Mouse (Mus musculus): ENCODE data around the gene Lyzl4. TPM values are rescaled to one million over a fixed set of nuclear protein-coding genes. Genes with fewer than 3 reads are reported as not detected.
"Not testable (repeated sequence)": the region's sequence is repeated elsewhere in the genome, so short reads cannot be mapped to it uniquely, and the experiment has no call there.

Lyzl4 gene
- polyA plus RNA-seq, 1 experiment = 1.6 TPM

- H3K4me3 ChIP-seq (ENCODE audit: insufficient read depth, low read length) = no peak overlapping the region
- peaks cover 4% of the 10 kb centered on the region for H3K4me1 ChIP-seq (ENCODE audit: control insufficient read depth, insufficient read depth, low read length)
- TF ChIP-seq POLR2A (IDR thresholded peaks at IDR 0.05; ENCODE audit: extremely low read depth, insufficient read depth, low read length) (no peak), CTCF (IDR thresholded peaks at IDR 0.05; ENCODE audit: extremely low read depth, insufficient read depth, low read length) (no peak)
- H3K27ac ChIP-seq (ENCODE audit: insufficient read depth, low read length) = no peak overlapping the region
These were observed 47.1 kb downstream of the Lyzl4 start for GRCm38 (mm10) chr9:121594771-121595170.

GRCm38 (mm10) chr9:121593768-121594167 lies 48.1 kb downstream of the Lyzl4 start:
- not testable (repeated sequence) for H3K4me3 ChIP-seq (ENCODE audit: insufficient read depth, low read length); H3K27ac ChIP-seq (ENCODE audit: insufficient read depth, low read length); H3K4me1 ChIP-seq (ENCODE audit: control insufficient read depth, insufficient read depth, low read length)

GRCm38 (mm10) chr9:121592948-121593550 lies 48.8 kb downstream of the Lyzl4 start:
- no peak overlapping the region for H3K27ac ChIP-seq (ENCODE audit: insufficient read depth, low read length)
- H3K4me3 ChIP-seq (ENCODE audit: insufficient read depth, low read length) = no peak overlapping the region
- TF ChIP-seq CTCF (IDR thresholded peaks at IDR 0.05; ENCODE audit: extremely low read depth, insufficient read depth, low read length) (no peak), POLR2A (IDR thresholded peaks at IDR 0.05; ENCODE audit: extremely low read depth, insufficient read depth, low read length) (no peak)
- H3K4me1 ChIP-seq (ENCODE audit: control insufficient read depth, insufficient read depth, low read length) = peaks cover 2% of the 10 kb centered on the region; the same call in 1 of the 2 replicates

GRCm38 (mm10) chr9:121589533-121589932 lies 52.4 kb downstream of the Lyzl4 start:
- no peak overlapping the region for H3K4me3 ChIP-seq (ENCODE audit: insufficient read depth, low read length)
- peaks cover 2% of the 10 kb centered on the region; the same call in 1 of the 2 replicates for H3K4me1 ChIP-seq (ENCODE audit: control insufficient read depth, insufficient read depth, low read length)
- TF ChIP-seq POLR2A (IDR thresholded peaks at IDR 0.05; ENCODE audit: extremely low read depth, insufficient read depth, low read length) (no peak), CTCF (IDR thresholded peaks at IDR 0.05; ENCODE audit: extremely low read depth, insufficient read depth, low read length) (no peak)
- no peak overlapping the region for H3K27ac ChIP-seq (ENCODE audit: insufficient read depth, low read length)

- H3K4me3 ChIP-seq (ENCODE audit: insufficient read depth, low read length) = no peak overlapping the region
- H3K27ac ChIP-seq (ENCODE audit: insufficient read depth, low read length) = no peak overlapping the region
- no peak for TF ChIP-seq POLR2A (IDR thresholded peaks at IDR 0.05; ENCODE audit: extremely low read depth, insufficient read depth, low read length)
- no peak for TF ChIP-seq CTCF (IDR thresholded peaks at IDR 0.05; ENCODE audit: extremely low read depth, insufficient read depth, low read length)
- H3K4me1 ChIP-seq (ENCODE audit: control insufficient read depth, insufficient read depth, low read length) = no peaks in the 10 kb centered on the region
These were observed 67.5 kb downstream of the Lyzl4 start for GRCm38 (mm10) chr9:121574380-121574779.

- TF ChIP-seq POLR2A (IDR thresholded peaks at IDR 0.05; ENCODE audit: extremely low read depth, insufficient read depth, low read length) (no peak), CTCF (IDR thresholded peaks at IDR 0.05; ENCODE audit: extremely low read depth, insufficient read depth, low read length) (no peak)
- no peaks in the 10 kb centered on the region for H3K4me1 ChIP-seq (ENCODE audit: control insufficient read depth, insufficient read depth, low read length)
- H3K27ac ChIP-seq (ENCODE audit: insufficient read depth, low read length) = no peak overlapping the region
- H3K4me3 ChIP-seq (ENCODE audit: insufficient read depth, low read length) = no peak overlapping the region
These were observed 73.4 kb downstream of the Lyzl4 start for GRCm38 (mm10) chr9:121568451-121568850.

GRCm38 (mm10) chr9:121566387-121566786 lies 75.5 kb downstream of the Lyzl4 start:
- no peak overlapping the region for H3K27ac ChIP-seq (ENCODE audit: insufficient read depth, low read length)
- TF ChIP-seq CTCF (IDR thresholded peaks at IDR 0.05; ENCODE audit: extremely low read depth, insufficient read depth, low read length) (no peak), POLR2A (IDR thresholded peaks at IDR 0.05; ENCODE audit: extremely low read depth, insufficient read depth, low read length) (no peak)
- no peaks in the 10 kb centered on the region for H3K4me1 ChIP-seq (ENCODE audit: control insufficient read depth, insufficient read depth, low read length)
- no peak overlapping the region for H3K4me3 ChIP-seq (ENCODE audit: insufficient read depth, low read length)

GRCm38 (mm10) chr9:121563276-121563675 lies 78.6 kb downstream of the Lyzl4 start:
- TF ChIP-seq POLR2A (IDR thresholded peaks at IDR 0.05; ENCODE audit: extremely low read depth, insufficient read depth, low read length) = no peak
- no peak for TF ChIP-seq CTCF (IDR thresholded peaks at IDR 0.05; ENCODE audit: extremely low read depth, insufficient read depth, low read length)
- Histone ChIP-seq H3K27ac (ENCODE audit: insufficient read depth, low read length) (no peak overlapping the region), H3K4me3 (ENCODE audit: insufficient read depth, low read length) (no peak overlapping the region), H3K4me1 (ENCODE audit: control insufficient read depth, insufficient read depth, low read length) (peaks cover 4% of the 10 kb centered on the region)

- no peak for TF ChIP-seq CTCF (IDR thresholded peaks at IDR 0.05; ENCODE audit: extremely low read depth, insufficient read depth, low read length)
- TF ChIP-seq POLR2A (IDR thresholded peaks at IDR 0.05; ENCODE audit: extremely low read depth, insufficient read depth, low read length) = no peak
- H3K27ac ChIP-seq (ENCODE audit: insufficient read depth, low read length) = no peak overlapping the region
- no peak overlapping the region for H3K4me3 ChIP-seq (ENCODE audit: insufficient read depth, low read length)
- peaks cover 11% of the 10 kb centered on the region for H3K4me1 ChIP-seq (ENCODE audit: control insufficient read depth, insufficient read depth, low read length)
These were observed 81.4 kb downstream of the Lyzl4 start for GRCm38 (mm10) chr9:121560515-121560914.

- H3K4me1 ChIP-seq (ENCODE audit: control insufficient read depth, insufficient read depth, low read length) = peaks cover 11% of the 10 kb centered on the region
- TF ChIP-seq CTCF (IDR thresholded peaks at IDR 0.05; ENCODE audit: extremely low read depth, insufficient read depth, low read length) (no peak), POLR2A (IDR thresholded peaks at IDR 0.05; ENCODE audit: extremely low read depth, insufficient read depth, low read length) (no peak)
- no peak overlapping the region for H3K27ac ChIP-seq (ENCODE audit: insufficient read depth, low read length)
- no peak overlapping the region for H3K4me3 ChIP-seq (ENCODE audit: insufficient read depth, low read length)
These were observed 83.7 kb downstream of the Lyzl4 start for GRCm38 (mm10) chr9:121558167-121558566.
